Mouse (Mus musculus) central nervous system, embryonic 14 days (tissue): ENCODE measurements around the gene Atpif1. TPM values are rescaled to one million over a fixed set of nuclear protein-coding genes. Genes with fewer than 3 reads are reported as not detected.

Experiments used
- polyA plus RNA-seq: library from polyadenylated mRNA; depleted of rRNA; stranded (reverse); fragments of >200 nt; gene quantifications from 2 replicates; pipeline ENCODE4 v1.2.3, GENCODE M21; 2012; rRNA removed

Gene Atpif1
- polyA plus RNA-seq: 986 and 1,012 TPM in 2 replicates

GRCm38 (mm10) chr4:132532981-132533916 is at the start of gene Atpif1:
Gene Atpif1, minus strand, starts transcription at chr4:132533659.

GRCm38 (mm10) chr4:132563965-132564364 is 30.5 kb upstream of the Atpif1 start, which contains the start of gene Ptafr:
Gene Ptafr, plus strand, starts transcription at chr4:132564067.

GRCm38 (mm10) chr4:132535406-132536121 is 2.1 kb upstream of the Atpif1 start, which contains the start of gene Dnajc8:
Gene Dnajc8, plus strand, starts transcription at chr4:132535550.

GRCm38 (mm10) chr4:132510352-132510798 is 23.1 kb downstream of the Atpif1 start, which contains the start of gene Sesn2:
Gene Sesn2, minus strand, starts transcription at chr4:132510501.

Other genes with a start within 250 kb of the Atpif1 start
- 1.0 and 1.3 TPM in 2 replicates for gene Rab42, start 230.3 kb downstream of the Atpif1 start, polyA plus RNA-seq
- 31.8 and 35.1 TPM in 2 replicates for gene Trnau1ap, start 204.1 kb downstream of the Atpif1 start, polyA plus RNA-seq
- 30.0 and 31.2 TPM in 2 replicates for gene Rcc1, start 180.1 kb downstream of the Atpif1 start, polyA plus RNA-seq
- 18.2 and 19.2 TPM in 2 replicates for gene Phactr4, start 111.2 kb downstream of the Atpif1 start, polyA plus RNA-seq
- gene Med18, start 69.7 kb downstream of the Atpif1 start, polyA plus RNA-seq: 7.1 and 8.5 TPM in 2 replicates
- 4.7 and 5.3 TPM in 2 replicates for gene Sesn2, start 23.2 kb downstream of the Atpif1 start, polyA plus RNA-seq
- gene Dnajc8, start 1.9 kb upstream of the Atpif1 start, polyA plus RNA-seq: 115 TPM in 2 replicates
- gene Ptafr, start 30.4 kb upstream of the Atpif1 start, polyA plus RNA-seq: 0.75 and 0.78 TPM in 2 replicates
- gene Eya3, start 105.3 kb upstream of the Atpif1 start, polyA plus RNA-seq: 30.7 and 31.7 TPM in 2 replicates
- 5.8 and 7.1 TPM in 2 replicates for gene Xkr8, start 198.9 kb upstream of the Atpif1 start, polyA plus RNA-seq
- 1.6 and 2.5 TPM in 2 replicates for gene Smpdl3b, start 223.6 kb upstream of the Atpif1 start, polyA plus RNA-seq
- gene Rpa2, start 234.7 kb upstream of the Atpif1 start, polyA plus RNA-seq: 44.9 and 49.1 TPM in 2 replicates